Mouse (Mus musculus) layer of hippocampus, adult 2 months (tissue): ENCODE results near the gene Gm4491. TPM values are rescaled to one million over a fixed set of nuclear protein-coding genes. Genes with fewer than 3 reads are reported as not detected.

Experiments
- DNase-seq, 2 experiments: peaks; one replicate each; pipeline ENCODE4 v3.0.0; 2022; ENCODE audit warnings: low spot score in 2 of 2
- H3K27ac ChIP-seq: fragments of 200-600 bp; 2 replicates; pipeline ENCODE4 v1.8.1; 2022
- H3K4me3 ChIP-seq: fragments of 200-600 bp; 2 replicates; pipeline ENCODE4 v1.8.1; 2022; ENCODE audit warnings: mild to moderate bottlenecking
- CTCF ChIP-seq: fragments of 200-600 bp; conservative IDR thresholded peaks from 2 replicates; pipeline ENCODE4 v1.8.1; 2022; ENCODE audit warnings: antibody characterized with exemption, mild to moderate bottlenecking, moderate library complexity
- long read RNA-seq, 2 experiments: library from polyadenylated mRNA; stranded (forward); transcript quantifications; one replicate each; pipeline ENCODE4 v2.0.0; 2021; ENCODE audit warnings: borderline mapping rate in 2 of 2
- total RNA-seq, 2 experiments: library from RNA; stranded (reverse); gene quantifications; 2 replicates each; pipeline ENCODE4 v1.2.3; 2021

The Gm4491 gene
- total RNA-seq, result under 1 TPM; 0.79 to 0.91 TPM
- long read RNA-seq, experiment 1, partial matches to known transcripts, result 0 of 1 reads
- long read RNA-seq, experiment 1, other reads (novel, unspliced or antisense), result 0 of 1 reads
- long read RNA-seq, experiment 2, partial matches to known transcripts, result 0 of 2 reads
- long read RNA-seq, experiment 2, other reads (novel, unspliced or antisense), result 1 of 2 reads

GRCm38 (mm10) chr14:57115823-57116544, at the start of gene Gm4491:
TSS of gene Gm4491 (minus strand) at chr14:57115883.
- peak; percentile 56 to 84 for DNase-seq
- TF ChIP-seq CTCF, result no peak
- H3K4me3 ChIP-seq, result peak within 1 kb of the TSS; percentile 38
- peak within 1 kb of the TSS; percentile 79 for H3K27ac ChIP-seq

DNA sequence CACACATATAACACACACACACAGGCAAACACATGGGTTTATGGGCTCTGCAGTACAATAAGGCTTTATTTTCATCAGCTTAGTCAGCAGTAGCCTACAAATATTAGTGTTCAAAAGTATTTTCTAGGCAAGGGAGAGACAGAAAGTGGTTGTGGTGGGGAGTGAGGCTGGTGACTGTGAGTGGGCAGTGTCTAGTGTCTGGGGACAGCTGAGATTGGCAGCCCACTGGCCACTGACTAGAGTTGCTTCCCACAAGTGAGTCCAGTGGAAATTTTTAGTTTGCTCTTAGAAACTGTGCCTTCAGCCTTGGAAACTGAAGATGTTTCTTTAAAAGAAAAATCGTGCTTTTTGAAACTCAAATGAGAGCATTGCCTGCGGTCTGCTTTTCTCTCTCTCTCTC, 46.1 kb upstream of the Gm4491 start:
- TF ChIP-seq CTCF, result no peak
- H3K27ac ChIP-seq, result peak overlapping the region; percentile 78

DNA sequence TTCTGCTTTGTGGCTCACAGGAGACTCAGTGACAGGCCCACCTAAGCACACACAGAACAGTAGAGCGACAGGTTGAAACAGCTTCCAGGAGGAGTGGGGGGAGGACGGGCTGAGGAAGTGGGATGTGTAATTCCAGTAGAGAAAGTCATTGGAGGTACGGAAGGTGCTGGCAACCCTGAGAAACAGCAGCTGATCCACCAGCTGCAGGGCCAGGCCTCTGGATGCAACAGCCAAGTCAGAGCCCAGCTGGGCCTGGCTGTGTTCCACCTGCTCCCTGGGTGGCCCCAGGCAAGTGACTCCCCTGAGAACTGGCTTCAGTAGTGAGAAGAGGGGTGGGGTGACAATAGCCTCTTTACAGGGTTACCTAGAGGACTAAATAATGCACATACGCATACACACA, 45.5 kb upstream of the Gm4491 start:
- TF ChIP-seq CTCF, result no peak
- Histone ChIP-seq H3K27ac (peak overlapping the region; percentile 78), H3K4me3 (no peak overlapping the region)
- DNase-seq, result peak; percentile 35 to 36

More for the DNA sequence above, 46.1 kb upstream of the Gm4491 start:
- H3K4me3 ChIP-seq, result no peak overlapping the region
- no peak for DNase-seq

DNA sequence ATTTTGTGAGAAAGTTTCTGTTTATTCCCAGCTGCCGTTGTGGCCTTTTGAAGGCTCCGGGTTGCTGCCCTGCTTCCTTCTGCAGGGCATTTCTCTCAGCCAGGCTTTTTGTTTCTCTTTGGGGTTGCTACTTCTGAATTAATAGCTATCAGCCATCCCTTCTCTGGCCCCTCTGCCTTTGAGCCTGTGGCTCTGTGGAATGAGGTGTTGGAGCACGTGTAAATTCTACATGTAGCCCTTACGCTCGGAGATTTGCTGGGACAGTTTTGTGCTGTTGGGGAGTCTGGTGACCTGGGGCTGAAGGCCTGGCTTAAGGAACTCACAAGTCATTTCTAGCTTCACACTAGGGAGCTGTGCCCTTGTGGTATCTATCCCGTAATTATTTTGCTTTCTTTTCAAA, 39.2 kb upstream of the Gm4491 start:
- no peak overlapping the region for H3K27ac ChIP-seq

DNA sequence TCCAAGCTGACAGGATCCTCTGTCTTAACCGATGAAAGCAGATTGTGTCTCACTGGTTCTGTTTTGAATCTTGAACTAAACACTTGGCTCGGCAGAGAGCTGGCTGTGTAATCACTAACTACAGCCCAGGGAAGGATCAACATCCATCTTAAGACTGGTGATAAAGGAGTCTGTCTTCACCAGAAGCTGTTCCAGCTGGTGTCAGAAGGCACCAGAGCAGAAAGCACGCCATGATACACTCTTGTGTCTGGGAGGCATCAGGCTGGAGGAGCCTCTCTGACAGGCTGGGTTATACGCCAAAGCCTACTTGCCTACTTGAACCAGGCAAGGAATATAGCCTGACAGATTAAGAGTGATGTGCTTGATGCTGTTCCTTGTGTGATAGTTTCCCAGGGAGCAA, 30.1 kb upstream of the Gm4491 start:
- DNase-seq, result no peak
- no peak for TF ChIP-seq CTCF
- H3K4me3 ChIP-seq, result no peak overlapping the region
- H3K27ac ChIP-seq, result no peak overlapping the region

More for the DNA sequence above, 39.2 kb upstream of the Gm4491 start:
- no peak for TF ChIP-seq CTCF
- DNase-seq, result no peak
- no peak overlapping the region for H3K4me3 ChIP-seq

DNA sequence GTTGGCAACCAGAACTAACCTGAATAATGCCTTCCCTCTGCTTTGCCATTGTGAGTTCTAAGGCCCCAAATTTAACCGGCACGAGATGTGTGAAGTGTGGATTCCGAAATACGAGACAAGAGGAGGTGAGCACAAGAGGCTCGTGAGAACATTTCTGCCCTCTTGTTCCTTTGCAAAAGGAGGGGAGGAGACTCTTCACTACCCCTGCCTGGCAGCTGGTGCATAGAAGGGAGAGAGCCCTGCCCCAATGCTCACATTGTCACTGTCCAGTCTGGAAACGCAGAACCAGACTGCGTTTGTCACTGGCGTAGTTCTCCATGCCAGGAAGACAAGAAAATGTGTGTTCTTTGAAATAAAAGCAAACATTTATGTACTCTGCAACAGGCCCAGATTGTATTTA, 19.6 kb upstream of the Gm4491 start:
- Histone ChIP-seq H3K4me3 (no peak overlapping the region), H3K27ac (no peak overlapping the region)
- no peak for TF ChIP-seq CTCF
- DNase-seq, result no peak

DNA sequence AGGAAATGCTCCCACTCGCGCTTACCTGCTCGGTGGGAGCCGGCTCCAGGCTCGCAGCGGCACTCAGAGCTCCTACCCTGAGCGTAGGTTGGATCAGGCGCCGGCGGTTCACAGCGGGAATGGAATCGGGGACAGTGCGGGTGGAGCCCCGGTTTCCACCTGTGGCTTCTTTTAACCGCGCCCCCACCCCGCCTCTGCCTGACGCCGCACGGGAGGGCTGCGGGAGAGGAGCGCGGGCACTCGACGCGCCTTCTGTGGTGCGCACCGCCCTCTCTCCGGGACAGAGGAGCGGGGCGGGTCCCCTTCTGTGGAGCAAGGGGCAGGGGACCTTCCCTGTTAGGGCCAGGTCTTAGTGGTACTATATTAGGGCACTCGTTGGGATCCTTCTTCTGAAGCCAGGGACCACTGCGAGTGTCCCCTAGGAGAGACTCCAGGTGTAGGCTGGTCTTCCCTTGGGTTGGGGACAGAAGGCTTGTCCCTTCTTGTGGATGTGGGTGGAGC, 17.5 kb upstream of the Gm4491 start, which contains the start of gene Gjb6:
TSS of gene Gjb6 (minus strand) at position 451 of the 501 bp plus-strand sequence.
- peak within 1 kb of the TSS; percentile 90 for H3K27ac ChIP-seq
- H3K4me3 ChIP-seq, result peak within 1 kb of the TSS; percentile 58
- no peak for TF ChIP-seq CTCF
- no peak for DNase-seq

- no peak overlapping the region for H3K27ac ChIP-seq
Observed at GRCm38 (mm10) chr14:57127383-57127782, 11.7 kb upstream of the Gm4491 start.

GRCm38 (mm10) chr14:57122295-57122694, 6.6 kb upstream of the Gm4491 start:
- DNase-seq, result no peak
- no peak for TF ChIP-seq CTCF
- no peak overlapping the region for H3K27ac ChIP-seq
- H3K4me3 ChIP-seq, result no peak overlapping the region

More at GRCm38 (mm10) chr14:57127383-57127782, 11.7 kb upstream of the Gm4491 start:
- no peak overlapping the region for H3K4me3 ChIP-seq
- DNase-seq, result no peak
- TF ChIP-seq CTCF, result no peak

DNA sequence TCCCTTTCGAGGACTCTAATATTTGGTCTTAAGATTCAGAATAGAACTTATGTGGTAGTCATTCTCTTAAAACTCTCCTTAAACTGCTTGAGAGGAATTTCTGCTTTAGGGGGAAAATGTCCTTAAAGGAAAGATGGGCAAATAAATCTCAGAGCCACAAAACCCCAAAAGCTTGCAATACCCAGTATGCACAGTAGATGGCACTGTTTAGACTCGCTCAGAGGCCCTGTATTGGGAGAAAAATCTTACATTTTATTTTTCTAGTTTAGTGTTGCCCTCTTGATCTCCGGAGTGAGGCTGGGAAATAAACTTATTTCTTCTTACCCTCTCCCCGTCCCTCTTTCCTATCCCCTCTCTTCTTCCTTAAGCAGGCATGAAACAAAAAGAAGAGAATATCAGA, 6.5 kb downstream of the Gm4491 start:
- peak; percentile 29 to 74 for DNase-seq
- H3K27ac ChIP-seq, result no peak overlapping the region
- no peak overlapping the region for H3K4me3 ChIP-seq
- TF ChIP-seq CTCF, result peak; percentile 97; the same call in 1 of the 2 replicates

DNA sequence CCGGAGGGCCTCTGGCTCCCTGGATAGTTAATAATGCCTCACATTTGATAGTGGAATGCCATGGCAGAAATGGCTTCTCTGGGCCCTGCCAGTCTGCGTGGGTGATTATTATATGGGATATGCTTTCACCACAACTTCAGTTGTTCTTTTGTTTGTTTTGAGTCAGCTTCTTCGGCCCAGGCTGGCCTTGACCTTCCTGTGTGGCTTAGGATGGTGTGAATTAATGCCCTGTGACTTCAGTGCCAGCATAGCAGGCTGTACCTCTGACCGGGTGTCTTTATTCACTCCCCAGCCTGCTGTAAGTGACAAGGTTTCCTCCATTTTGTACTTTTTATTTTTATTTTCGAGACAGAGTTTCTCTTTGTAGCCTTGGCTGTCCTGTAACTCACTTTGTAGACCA, 7.8 kb downstream of the Gm4491 start:
- TF ChIP-seq CTCF, result no peak
- DNase-seq, result no peak
- Histone ChIP-seq H3K27ac (no peak overlapping the region), H3K4me3 (no peak overlapping the region)

GRCm38 (mm10) chr14:57107091-57107490, 8.6 kb downstream of the Gm4491 start:
- no peak for TF ChIP-seq CTCF
- DNase-seq, result no peak
- Histone ChIP-seq H3K4me3 (no peak overlapping the region), H3K27ac (no peak overlapping the region)

GRCm38 (mm10) chr14:57105721-57106120, 10.0 kb downstream of the Gm4491 start:
- Histone ChIP-seq H3K27ac (no peak overlapping the region), H3K4me3 (no peak overlapping the region)
- TF ChIP-seq CTCF, result no peak
- DNase-seq, result no peak
